Mouse (Mus musculus): Measurements from ENCODE around the gene Scnn1g. TPM values are rescaled to one million over a fixed set of nuclear protein-coding genes. Genes with fewer than 3 reads are reported as not detected.

Scnn1g gene
- polyA plus RNA-seq, 1 experiment from 2014 or later: not detected

DNA sequence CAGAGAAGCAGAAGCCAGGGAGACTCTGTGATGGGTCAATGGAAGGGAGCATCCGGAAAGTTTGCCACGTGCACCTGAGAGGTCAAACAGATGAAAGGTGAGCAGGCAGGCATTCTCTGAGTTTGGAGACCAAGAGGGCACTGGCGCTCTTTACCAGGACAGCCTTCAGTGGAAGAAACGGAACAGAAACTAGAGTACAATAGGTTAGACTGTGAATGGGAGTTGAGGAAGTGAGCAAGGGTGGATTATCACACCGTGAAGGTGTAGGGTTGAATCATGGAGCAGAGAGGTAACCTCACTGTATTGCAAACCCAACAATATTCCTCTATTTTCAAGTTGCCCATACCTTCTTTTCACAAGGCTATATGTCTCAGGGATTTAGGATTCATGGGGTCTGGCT lies 16.0 kb downstream of the Scnn1g start:
- 84% methylated on average over 5 of the region's 5 CpGs for WGBS
- Histone ChIP-seq H3K9ac (ENCODE audit: low read length) (no peak overlapping the region), H3K27me3 (replicated peaks; ENCODE audit: control insufficient read depth, insufficient read depth, low read length) (no peaks in the 10 kb centered on the region), H3K9me3 (ENCODE audit: control insufficient read depth, low read length) (no peaks in the 10 kb centered on the region), H3K4me2 (ENCODE audit: low read length) (no peak overlapping the region), H3K27ac (ENCODE audit: low read depth) (no peak overlapping the region), H3K4me1 (replicated peaks; ENCODE audit: control insufficient read depth, insufficient read depth, low read length) (no peaks in the 10 kb centered on the region), H3K4me3 (ENCODE audit: low read depth, low read length) (no peak overlapping the region), H3K36me3 (ENCODE audit: control insufficient read depth, insufficient read depth, low read length) (no peaks in the 10 kb centered on the region)
- DNase-seq (ENCODE audit: low spot score): no peak
- no peak for ATAC-seq (replicated peaks; ENCODE audit: low FRiP score, low TSS enrichment, low read depth)

DNA sequence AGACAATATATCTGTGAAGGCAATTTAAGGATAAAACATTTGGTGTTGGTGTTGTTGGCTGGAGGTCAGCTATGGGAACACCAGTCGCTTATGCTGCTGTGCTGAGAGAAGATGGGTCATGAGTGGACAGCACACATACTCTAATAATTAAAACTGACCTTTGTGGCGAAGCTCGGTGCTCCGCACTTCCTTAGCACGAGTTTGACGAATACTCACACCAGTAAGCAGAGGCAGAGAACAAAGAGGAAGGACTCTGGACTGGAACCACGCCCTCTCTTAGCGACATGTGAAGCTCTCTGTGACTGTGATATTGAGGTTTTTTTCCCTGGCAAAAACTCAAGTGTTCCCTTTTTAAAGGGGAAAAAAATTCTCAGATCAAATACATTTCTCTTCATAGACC lies 20.5 kb downstream of the Scnn1g start:
- WGBS: 68% methylated on average over 8 of the region's 8 CpGs
- Histone ChIP-seq H3K4me3 (ENCODE audit: low read depth, low read length) (no peak overlapping the region), H3K27ac (ENCODE audit: low read depth) (no peak overlapping the region), H3K4me2 (ENCODE audit: low read length) (no peak overlapping the region), H3K4me1 (replicated peaks; ENCODE audit: control insufficient read depth, insufficient read depth, low read length) (no peaks in the 10 kb centered on the region), H3K9ac (ENCODE audit: low read length) (no peak overlapping the region), H3K36me3 (ENCODE audit: control insufficient read depth, insufficient read depth, low read length) (no peaks in the 10 kb centered on the region), H3K9me3 (ENCODE audit: control insufficient read depth, low read length) (no peaks in the 10 kb centered on the region), H3K27me3 (replicated peaks; ENCODE audit: control insufficient read depth, insufficient read depth, low read length) (no peaks in the 10 kb centered on the region)
- DNase-seq (ENCODE audit: low spot score): no peak
- ATAC-seq (replicated peaks; ENCODE audit: low FRiP score, low TSS enrichment, low read depth): no peak

DNA sequence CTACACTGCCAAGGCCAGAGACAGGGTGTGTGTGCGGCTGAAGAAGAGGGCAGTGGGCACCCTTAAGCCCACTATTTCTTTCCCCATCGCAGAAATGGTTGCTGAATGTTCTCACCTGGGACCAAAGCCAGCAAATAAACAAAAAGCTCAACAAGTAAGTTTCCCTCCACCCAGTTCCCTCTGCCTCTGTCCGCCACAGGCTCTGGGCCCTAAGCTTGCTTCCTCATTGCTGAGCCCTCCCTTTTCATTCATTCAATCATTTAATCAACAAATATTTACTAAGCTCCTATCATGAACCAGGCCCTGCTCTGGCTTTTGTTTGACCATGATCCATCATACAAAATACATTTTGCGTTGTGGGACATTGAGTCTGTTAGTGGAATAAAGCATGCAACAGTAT lies 29.0 kb downstream of the Scnn1g start:
- Histone ChIP-seq H3K9ac (ENCODE audit: low read length) (no peak overlapping the region), H3K4me3 (ENCODE audit: low read depth, low read length) (no peak overlapping the region), H3K36me3 (ENCODE audit: control insufficient read depth, insufficient read depth, low read length) (no peaks in the 10 kb centered on the region), H3K4me2 (ENCODE audit: low read length) (no peak overlapping the region), H3K27ac (ENCODE audit: low read depth) (no peak overlapping the region), H3K4me1 (replicated peaks; ENCODE audit: control insufficient read depth, insufficient read depth, low read length) (no peaks in the 10 kb centered on the region), H3K9me3 (ENCODE audit: control insufficient read depth, low read length) (no peaks in the 10 kb centered on the region), H3K27me3 (replicated peaks; ENCODE audit: control insufficient read depth, insufficient read depth, low read length) (no peaks in the 10 kb centered on the region)
- DNase-seq (ENCODE audit: low spot score): no peak
- no peak for ATAC-seq (replicated peaks; ENCODE audit: low FRiP score, low TSS enrichment, low read depth)
- 83% methylated on average over 4 of the region's 4 CpGs for WGBS

DNA sequence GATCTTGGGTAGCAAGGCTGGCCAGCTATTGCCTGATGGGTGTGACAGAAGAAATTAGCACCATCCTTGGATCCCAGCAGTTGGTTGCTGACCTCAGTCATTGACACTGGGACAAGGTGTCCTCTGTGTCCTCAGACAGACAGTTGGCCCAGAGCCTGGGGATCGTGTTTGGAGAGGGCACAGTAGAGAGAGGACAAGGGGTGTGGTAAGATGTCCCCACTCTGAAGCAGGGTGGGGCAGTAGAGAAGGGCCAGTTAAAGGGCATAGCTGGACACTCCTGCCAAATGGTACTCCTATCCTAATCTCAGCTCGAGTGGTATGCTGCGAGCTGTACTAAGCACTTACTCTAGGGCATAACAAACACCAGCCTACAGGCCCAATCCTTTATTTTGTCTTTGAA lies 33.6 kb downstream of the Scnn1g start:
- no peak for DNase-seq (ENCODE audit: low spot score)
- no peak for ATAC-seq (replicated peaks; ENCODE audit: low FRiP score, low TSS enrichment, low read depth)
- Histone ChIP-seq H3K4me1 (replicated peaks; ENCODE audit: control insufficient read depth, insufficient read depth, low read length) (no peaks in the 10 kb centered on the region), H3K36me3 (ENCODE audit: control insufficient read depth, insufficient read depth, low read length) (no peaks in the 10 kb centered on the region), H3K9ac (ENCODE audit: low read length) (no peak overlapping the region), H3K9me3 (ENCODE audit: control insufficient read depth, low read length) (no peaks in the 10 kb centered on the region), H3K4me3 (ENCODE audit: low read depth, low read length) (no peak overlapping the region), H3K27me3 (replicated peaks; ENCODE audit: control insufficient read depth, insufficient read depth, low read length) (no peaks in the 10 kb centered on the region), H3K27ac (ENCODE audit: low read depth) (no peak overlapping the region), H3K4me2 (ENCODE audit: low read length) (no peak overlapping the region)
- 74% methylated on average over 3 of the region's 3 CpGs for WGBS

DNA sequence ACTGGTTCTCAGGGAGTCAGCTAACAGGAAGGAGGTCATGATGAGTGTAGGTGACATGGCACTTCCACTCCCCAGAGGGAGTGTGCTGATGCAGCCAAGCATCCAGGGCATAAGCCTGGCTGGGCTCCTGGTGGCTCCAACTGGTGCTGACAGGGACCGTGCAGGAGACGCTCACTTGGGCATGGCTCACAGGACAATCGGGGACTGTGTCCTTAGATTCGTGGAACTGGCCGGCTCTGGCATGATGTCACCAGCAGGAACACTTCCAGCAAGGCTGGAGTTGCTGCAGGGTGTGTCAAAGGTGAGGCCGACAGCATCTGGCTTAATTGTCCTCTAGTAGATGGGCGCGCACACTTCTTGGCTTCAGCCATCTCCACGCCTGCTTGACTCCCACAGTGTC lies 34.7 kb downstream of the Scnn1g start:
- no peak for ATAC-seq (replicated peaks; ENCODE audit: low FRiP score, low TSS enrichment, low read depth)
- Histone ChIP-seq H3K4me2 (ENCODE audit: low read length) (no peak overlapping the region), H3K9me3 (ENCODE audit: control insufficient read depth, low read length) (no peaks in the 10 kb centered on the region), H3K4me1 (replicated peaks; ENCODE audit: control insufficient read depth, insufficient read depth, low read length) (no peaks in the 10 kb centered on the region), H3K27ac (ENCODE audit: low read depth) (no peak overlapping the region), H3K36me3 (ENCODE audit: control insufficient read depth, insufficient read depth, low read length) (no peaks in the 10 kb centered on the region), H3K9ac (ENCODE audit: low read length) (no peak overlapping the region), H3K4me3 (ENCODE audit: low read depth, low read length) (no peak overlapping the region), H3K27me3 (replicated peaks; ENCODE audit: control insufficient read depth, insufficient read depth, low read length) (no peaks in the 10 kb centered on the region)
- no peak for DNase-seq (ENCODE audit: low spot score)
- WGBS: 83% methylated on average over 9 of the region's 9 CpGs

DNA sequence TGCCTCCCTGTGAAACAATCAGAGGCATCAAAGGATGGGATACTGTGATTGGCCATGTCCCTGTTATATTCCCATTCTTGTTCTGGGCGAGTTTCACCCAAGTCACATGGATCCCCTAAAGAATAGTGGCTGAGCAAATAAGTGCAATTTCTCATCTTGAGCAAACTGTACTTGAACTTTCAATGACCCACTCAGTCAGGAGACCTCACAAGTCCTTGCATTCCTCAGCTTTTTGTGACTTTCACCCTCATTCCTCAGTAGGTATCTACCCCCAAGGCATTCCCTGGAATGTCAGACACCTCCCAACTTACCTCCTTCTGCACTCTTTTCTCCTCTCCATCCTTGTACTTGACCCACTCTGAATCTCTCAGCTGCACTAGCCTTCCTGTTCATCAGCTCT lies 44.3 kb downstream of the Scnn1g start:
- no peak overlapping the region for H3K9ac ChIP-seq (ENCODE audit: low read length)
- ATAC-seq (replicated peaks; ENCODE audit: low FRiP score, low TSS enrichment, low read depth): no peak
- no peaks in the 10 kb centered on the region for H3K9me3 ChIP-seq (ENCODE audit: control insufficient read depth, low read length)
- H3K4me1 ChIP-seq (replicated peaks; ENCODE audit: control insufficient read depth, insufficient read depth, low read length): no peaks in the 10 kb centered on the region
- H3K4me3 ChIP-seq (ENCODE audit: low read depth, low read length): no peak overlapping the region
- no peak overlapping the region for H3K4me2 ChIP-seq (ENCODE audit: low read length)
- no peaks in the 10 kb centered on the region for H3K36me3 ChIP-seq (ENCODE audit: control insufficient read depth, insufficient read depth, low read length)
- DNase-seq (ENCODE audit: low spot score): no peak
- 53% methylated on average over 1 of the region's 1 CpGs for WGBS
- no peaks in the 10 kb centered on the region for H3K27me3 ChIP-seq (replicated peaks; ENCODE audit: control insufficient read depth, insufficient read depth, low read length)
- H3K27ac ChIP-seq (ENCODE audit: low read depth): no peak overlapping the region

DNA sequence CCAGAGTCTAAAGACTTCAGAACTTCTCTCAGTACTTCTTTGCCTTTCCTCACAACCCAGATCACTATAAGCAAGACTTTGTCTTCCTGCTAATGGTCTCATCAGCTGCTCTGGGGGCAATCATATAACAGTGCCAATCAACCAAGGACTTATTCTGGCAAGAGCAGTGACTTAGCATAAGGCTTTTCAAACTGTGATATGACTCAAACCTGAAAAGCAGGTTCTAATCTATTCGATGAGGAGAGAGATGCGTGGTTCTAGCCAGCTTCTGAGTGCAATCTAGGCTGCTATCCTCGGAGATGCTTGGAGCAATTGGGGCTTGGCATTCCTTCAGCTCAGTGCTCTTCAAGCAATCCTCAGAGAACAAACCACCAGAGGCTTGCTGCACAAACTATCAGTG lies 44.7 kb downstream of the Scnn1g start:
- no peaks in the 10 kb centered on the region for H3K9me3 ChIP-seq (ENCODE audit: control insufficient read depth, low read length)
- no peaks in the 10 kb centered on the region for H3K27me3 ChIP-seq (replicated peaks; ENCODE audit: control insufficient read depth, insufficient read depth, low read length)
- no peak overlapping the region for H3K9ac ChIP-seq (ENCODE audit: low read length)
- no peaks in the 10 kb centered on the region for H3K4me1 ChIP-seq (replicated peaks; ENCODE audit: control insufficient read depth, insufficient read depth, low read length)
- ATAC-seq (replicated peaks; ENCODE audit: low FRiP score, low TSS enrichment, low read depth) (no peak), DNase-seq (ENCODE audit: low spot score) (no peak)
- WGBS: 77% methylated on average over 3 of the region's 3 CpGs
- no peak overlapping the region for H3K4me3 ChIP-seq (ENCODE audit: low read depth, low read length)
- no peak overlapping the region for H3K4me2 ChIP-seq (ENCODE audit: low read length)
- no peak overlapping the region for H3K27ac ChIP-seq (ENCODE audit: low read depth)
- H3K36me3 ChIP-seq (ENCODE audit: control insufficient read depth, insufficient read depth, low read length): no peaks in the 10 kb centered on the region

DNA sequence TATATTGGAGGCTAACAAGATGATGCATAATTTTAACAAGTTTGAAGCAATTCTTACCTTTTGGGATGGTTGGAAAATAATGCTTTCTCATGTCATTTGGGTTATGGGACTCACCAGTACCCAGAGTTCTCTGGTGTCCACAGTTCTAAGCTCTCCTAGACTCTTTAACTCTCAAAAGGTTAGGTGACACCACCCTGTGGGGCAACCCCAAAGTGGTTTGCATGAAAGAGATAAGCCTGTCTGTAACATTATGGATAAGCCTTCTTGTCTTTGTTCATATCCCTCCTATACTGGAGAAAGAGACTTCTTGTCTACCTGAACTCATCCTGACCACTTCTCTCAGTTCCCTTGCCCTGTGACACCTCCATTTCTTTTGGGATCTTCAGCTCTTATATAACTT lies 45.1 kb downstream of the Scnn1g start:
- H3K27ac ChIP-seq (ENCODE audit: low read depth): no peak overlapping the region

DNA sequence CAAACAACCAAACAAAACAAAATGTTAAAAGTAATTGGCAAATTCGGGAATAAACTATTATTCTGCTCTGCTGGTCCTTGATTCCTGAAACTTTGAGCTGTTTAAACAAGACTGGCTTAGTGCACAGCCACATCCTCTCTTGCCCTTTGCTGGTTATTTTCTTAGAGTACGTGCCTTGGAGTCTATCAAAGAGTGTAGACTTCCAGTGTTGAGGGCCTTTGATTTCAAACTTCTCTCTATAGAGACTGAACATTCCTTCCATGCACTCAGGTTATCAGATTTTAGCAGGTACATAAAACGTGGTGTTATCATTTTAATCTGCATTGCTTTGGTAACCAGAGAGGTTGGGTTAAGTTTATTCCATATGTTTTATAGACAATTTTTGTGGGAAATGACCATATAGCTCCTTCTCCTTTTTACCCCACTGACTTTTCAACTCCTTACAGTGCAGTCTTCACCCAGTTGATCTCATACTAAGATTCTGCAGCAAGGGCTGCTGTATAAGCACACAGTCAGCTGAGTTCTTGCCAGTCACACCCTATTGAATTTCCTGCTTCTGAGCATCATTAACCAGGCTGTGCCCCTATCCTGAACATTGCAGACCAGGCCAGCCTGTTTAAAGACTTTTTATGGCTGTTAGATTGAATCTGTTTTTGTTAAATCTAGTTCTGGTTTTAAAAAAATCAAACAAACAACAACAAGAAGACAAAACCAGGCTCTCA lies 48.1 kb downstream of the Scnn1g start:
- H3K9me3 ChIP-seq (ENCODE audit: control insufficient read depth, low read length): no peaks in the 10 kb centered on the region
- ATAC-seq (replicated peaks; ENCODE audit: low FRiP score, low TSS enrichment, low read depth) (no peak), DNase-seq (ENCODE audit: low spot score) (no peak)
- no peak overlapping the region for H3K27ac ChIP-seq (ENCODE audit: low read depth)
- no peak overlapping the region for H3K4me3 ChIP-seq (ENCODE audit: low read depth, low read length)
- H3K4me2 ChIP-seq (ENCODE audit: low read length): no peak overlapping the region
- H3K4me1 ChIP-seq (replicated peaks; ENCODE audit: control insufficient read depth, insufficient read depth, low read length): no peaks in the 10 kb centered on the region
- H3K27me3 ChIP-seq (replicated peaks; ENCODE audit: control insufficient read depth, insufficient read depth, low read length): no peaks in the 10 kb centered on the region
- 62% methylated on average over 3 of the region's 3 CpGs for WGBS
- H3K9ac ChIP-seq (ENCODE audit: low read length): no peak overlapping the region
- H3K36me3 ChIP-seq (ENCODE audit: control insufficient read depth, insufficient read depth, low read length): no peaks in the 10 kb centered on the region

More for the DNA sequence above, 45.1 kb downstream of the Scnn1g start:
- DNase-seq (ENCODE audit: low spot score) (no peak), ATAC-seq (replicated peaks; ENCODE audit: low FRiP score, low TSS enrichment, low read depth) (no peak)
- H3K36me3 ChIP-seq (ENCODE audit: control insufficient read depth, insufficient read depth, low read length): no peaks in the 10 kb centered on the region
- H3K4me1 ChIP-seq (replicated peaks; ENCODE audit: control insufficient read depth, insufficient read depth, low read length): no peaks in the 10 kb centered on the region
- no peak overlapping the region for H3K9ac ChIP-seq (ENCODE audit: low read length)
- H3K4me2 ChIP-seq (ENCODE audit: low read length): no peak overlapping the region
- H3K27me3 ChIP-seq (replicated peaks; ENCODE audit: control insufficient read depth, insufficient read depth, low read length): no peaks in the 10 kb centered on the region
- no peak overlapping the region for H3K4me3 ChIP-seq (ENCODE audit: low read depth, low read length)
- H3K9me3 ChIP-seq (ENCODE audit: control insufficient read depth, low read length): no peaks in the 10 kb centered on the region
